Mouse (Mus musculus) granulocyte monocyte progenitor cell, adult 5-6 weeks (primary cell): ENCODE data around the gene Lurap1l. TPM values are rescaled to one million over a fixed set of nuclear protein-coding genes. Genes with fewer than 3 reads are reported as not detected.
A peak's percentile ranks its signal among the peaks of the same experiment; 100 is the strongest.

ENCODE experiments used
- ATAC-seq: replicated peaks from 2 replicates; pipeline ENCODE4 v1.8.0; 2016; ENCODE audit warnings: mild to moderate bottlenecking, moderate TSS enrichment, inconsistent platforms; ENCODE audit not compliant: poor library complexity, severe bottlenecking
- total RNA-seq, 2 experiments: library from RNA; stranded (forward) in 1 of 2; stranded (reverse) in 1 of 2; fragments of 200-712, 200-1000 nt in 1 of 2; fragments of >200 nt in 1 of 2; fragmentation: Nextera tagmentation in 1 of 2; gene quantifications; 2 replicates each; pipeline ENCODE4 v1.2.3; 2014 to 2017

Lurap1l gene
- total RNA-seq (2014; fragmentation: Nextera tagmentation) = not detected in 2 replicates
- total RNA-seq (2017) = not detected in 2 replicates

GRCm38 (mm10) chr4:80910481-80910870, at the start of gene Lurap1l:
Gene Lurap1l, plus strand, starts transcription at chr4:80910646.
- ATAC-seq = no peak

- ATAC-seq = no peak
These were observed 47.5 kb upstream of the Lurap1l start for GRCm38 (mm10) chr4:80862962-80863361.

GRCm38 (mm10) chr4:80863906-80864305, 46.5 kb upstream of the Lurap1l start:
- no peak for ATAC-seq

GRCm38 (mm10) chr4:80864511-80864922, 45.9 kb upstream of the Lurap1l start:
- ATAC-seq = no peak

GRCm38 (mm10) chr4:80866065-80866464, 44.4 kb upstream of the Lurap1l start:
- no peak for ATAC-seq

- no peak for ATAC-seq
These were observed 40.8 kb upstream of the Lurap1l start for GRCm38 (mm10) chr4:80869598-80869997.

GRCm38 (mm10) chr4:80872847-80873644, 37.4 kb upstream of the Lurap1l start:
- no peak for ATAC-seq

GRCm38 (mm10) chr4:80874121-80874859, 36.2 kb upstream of the Lurap1l start:
- no peak for ATAC-seq

- ATAC-seq = no peak
These were observed 35.4 kb upstream of the Lurap1l start for GRCm38 (mm10) chr4:80875055-80875454.

GRCm38 (mm10) chr4:80881996-80882599, 28.3 kb upstream of the Lurap1l start:
- ATAC-seq = no peak

GRCm38 (mm10) chr4:80886631-80887030, 23.8 kb upstream of the Lurap1l start:
- no peak for ATAC-seq

GRCm38 (mm10) chr4:80891004-80891403, 19.4 kb upstream of the Lurap1l start:
- ATAC-seq = no peak

- ATAC-seq = no peak
These were observed 15.1 kb upstream of the Lurap1l start for GRCm38 (mm10) chr4:80895278-80895894.

- no peak for ATAC-seq
These were observed 3.7 kb upstream of the Lurap1l start for GRCm38 (mm10) chr4:80906726-80907125.

- no peak for ATAC-seq
These were observed 2.5 kb upstream of the Lurap1l start for GRCm38 (mm10) chr4:80907973-80908372.

GRCm38 (mm10) chr4:80908902-80909301, 1.5 kb upstream of the Lurap1l start:
- no peak for ATAC-seq

GRCm38 (mm10) chr4:80910871-80911701, 640 bp downstream of the Lurap1l start:
- ATAC-seq = 0 out of 2 replicates have a peak, but pooled peaks have one; percentile 17

- ATAC-seq = no peak
These were observed 1.5 kb downstream of the Lurap1l start for GRCm38 (mm10) chr4:80911706-80912540.

- no peak for ATAC-seq
These were observed 4.8 kb downstream of the Lurap1l start for GRCm38 (mm10) chr4:80915211-80915610.
